Mouse (Mus musculus) liver, embryonic 14.5 days (tissue): ENCODE measurements around the gene 0610012G03Rik.

Experiments
- CTCF ChIP-seq: IDR thresholded peaks from 2 replicates; pipeline ENCODE4 v1.5.1; 2016; ENCODE audit warnings: antibody characterized with exemption, low read depth, control low read depth
- EP300 ChIP-seq: IDR thresholded peaks from 2 replicates; pipeline ENCODE4 v1.6.1; 2016; ENCODE audit warnings: antibody characterized with exemption, low read depth

- TF ChIP-seq CTCF (peak; percentile 87), EP300 (no peak)
Measured at GRCm38 (mm10) chr16:31918248-31918724, 30.0 kb downstream of the 0610012G03Rik start.
